Mouse (Mus musculus): ENCODE results near the gene Agap2. TPM values are rescaled to one million over a fixed set of nuclear protein-coding genes. Genes with fewer than 3 reads are reported as not detected.

The Agap2 gene
- 315 TPM for polyA plus RNA-seq (2015; fragmentation: Illumina TruSeq; extraction: RNeasy Lipid Tissue Mini Kit (QIAGEN cat#74804); ENCODE audit: low read depth, low replicate concordance)

DNA sequence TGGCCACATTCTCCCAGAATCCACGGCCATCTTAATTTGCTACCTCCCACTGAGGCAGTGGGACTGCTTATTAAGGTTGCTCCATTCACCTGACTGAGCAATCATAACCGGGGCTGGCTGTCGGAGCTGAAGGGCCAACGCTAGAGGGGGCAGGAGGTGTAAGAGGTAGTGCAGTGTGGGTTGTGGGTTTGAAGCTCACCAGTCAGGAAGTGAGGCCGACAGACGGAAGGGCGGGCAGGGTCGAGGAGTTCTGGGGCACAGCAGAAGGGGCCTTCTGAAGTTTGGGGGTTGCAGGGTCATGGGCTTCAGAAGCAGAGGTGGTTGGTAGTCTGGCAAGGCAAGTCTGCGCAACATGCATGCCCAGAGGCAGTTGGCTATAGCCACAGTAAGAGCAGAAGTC lies at the start of gene Agap2:
Agap2 (plus strand) TSS at position 205 of the 400 bp plus-strand sequence.

DNA sequence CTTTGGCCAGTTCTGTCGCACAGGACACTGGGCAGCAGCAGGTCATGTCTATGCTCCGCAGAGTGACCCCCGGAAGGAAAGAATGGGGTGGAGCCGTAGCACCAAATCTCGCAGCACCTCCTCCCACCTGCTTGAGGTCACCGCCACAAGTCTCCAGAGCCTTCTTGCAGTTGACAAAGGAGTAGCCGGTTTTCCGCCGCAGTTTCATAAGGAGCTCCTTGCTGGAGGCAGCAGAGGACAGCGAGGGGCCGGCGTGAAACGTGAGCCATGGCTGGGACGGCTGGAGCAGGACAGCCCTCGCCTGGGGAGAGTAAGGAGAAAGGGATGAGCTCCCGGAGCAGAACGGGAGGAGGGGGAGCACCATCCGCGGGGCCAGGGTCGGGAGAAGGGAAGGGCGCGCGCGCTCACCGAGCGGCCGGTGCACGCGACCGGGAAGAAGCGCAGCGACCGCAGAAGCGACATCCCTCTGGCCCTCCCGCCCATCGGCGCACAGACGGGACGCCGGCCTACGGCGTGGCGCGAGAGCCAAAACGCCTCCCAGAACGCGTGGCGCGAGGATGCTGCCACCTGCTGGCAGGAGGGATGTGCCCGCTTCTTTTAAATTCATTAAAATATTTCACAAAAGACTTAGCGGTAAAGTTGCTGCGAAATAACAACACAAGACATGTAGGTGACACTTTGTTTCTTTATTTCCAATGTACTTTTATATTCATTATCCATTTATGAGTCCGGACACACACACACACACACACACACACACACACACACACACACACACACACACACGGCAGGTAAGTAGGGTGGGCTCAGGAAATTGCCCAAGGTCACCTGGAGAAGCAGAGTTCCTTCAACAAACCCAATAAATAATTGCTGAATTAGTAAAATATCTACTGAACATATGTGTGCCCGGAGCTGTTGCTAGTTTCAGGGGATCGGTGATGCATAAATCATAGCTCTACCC lies 44.5 kb upstream of the Agap2 start, which contains the start of gene Tsfm:
Tsfm (minus strand) TSS at position 505 of the 961 bp plus-strand sequence.

DNA sequence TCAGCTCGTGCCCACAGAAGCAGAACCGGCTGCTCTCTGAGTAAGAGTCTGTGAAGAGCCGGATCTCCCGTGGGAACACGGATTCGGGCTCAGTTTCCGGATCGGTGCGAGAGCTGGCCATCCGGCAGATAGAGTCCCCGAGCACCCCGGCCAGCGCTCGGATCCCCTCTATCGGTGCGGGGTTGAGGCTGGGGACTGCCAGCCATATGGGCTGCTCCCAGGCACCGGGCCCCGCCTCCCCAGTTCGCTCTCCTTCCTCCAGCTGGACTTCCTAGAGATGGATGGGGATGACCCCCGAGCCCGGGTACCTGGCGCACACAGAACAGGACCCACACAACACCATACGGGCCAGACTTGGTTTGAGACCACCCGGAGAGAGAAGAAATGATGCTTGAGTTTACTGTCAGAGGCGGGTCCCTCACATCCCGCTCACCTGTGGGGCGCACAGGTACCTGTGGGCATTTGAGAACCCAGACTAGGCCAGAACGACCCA lies 33.8 kb upstream of the Agap2 start, which contains the start of the genes Mettl1 and Eef1akmt3:
Mettl1 (plus strand) TSS at position 141 of the 493 bp plus-strand sequence.
Eef1akmt3 (minus strand) TSS at position 240 of the 493 bp plus-strand sequence.

DNA sequence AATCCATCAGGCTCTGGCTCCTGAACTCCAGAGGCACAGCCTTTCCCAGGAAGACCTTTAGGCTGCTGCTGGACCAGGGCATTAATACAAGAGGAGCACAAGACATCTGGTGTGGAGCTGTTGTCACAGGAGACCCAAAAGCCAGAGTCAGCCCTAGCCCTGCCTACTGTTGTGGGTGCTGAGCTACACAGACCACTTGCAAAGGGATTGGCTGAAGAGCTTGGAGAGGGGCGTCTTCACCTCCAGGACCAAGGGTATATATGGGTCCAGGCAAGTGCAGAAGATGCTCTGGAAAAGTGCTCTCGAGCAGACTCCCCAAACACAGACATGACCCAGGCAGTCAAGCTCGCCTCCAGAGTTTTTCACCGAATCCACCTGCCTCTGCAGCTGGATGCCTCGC lies 27.1 kb upstream of the Agap2 start, which contains the start of gene Cyp27b1:
Cyp27b1 (plus strand) TSS at position 297 of the 400 bp plus-strand sequence.

DNA sequence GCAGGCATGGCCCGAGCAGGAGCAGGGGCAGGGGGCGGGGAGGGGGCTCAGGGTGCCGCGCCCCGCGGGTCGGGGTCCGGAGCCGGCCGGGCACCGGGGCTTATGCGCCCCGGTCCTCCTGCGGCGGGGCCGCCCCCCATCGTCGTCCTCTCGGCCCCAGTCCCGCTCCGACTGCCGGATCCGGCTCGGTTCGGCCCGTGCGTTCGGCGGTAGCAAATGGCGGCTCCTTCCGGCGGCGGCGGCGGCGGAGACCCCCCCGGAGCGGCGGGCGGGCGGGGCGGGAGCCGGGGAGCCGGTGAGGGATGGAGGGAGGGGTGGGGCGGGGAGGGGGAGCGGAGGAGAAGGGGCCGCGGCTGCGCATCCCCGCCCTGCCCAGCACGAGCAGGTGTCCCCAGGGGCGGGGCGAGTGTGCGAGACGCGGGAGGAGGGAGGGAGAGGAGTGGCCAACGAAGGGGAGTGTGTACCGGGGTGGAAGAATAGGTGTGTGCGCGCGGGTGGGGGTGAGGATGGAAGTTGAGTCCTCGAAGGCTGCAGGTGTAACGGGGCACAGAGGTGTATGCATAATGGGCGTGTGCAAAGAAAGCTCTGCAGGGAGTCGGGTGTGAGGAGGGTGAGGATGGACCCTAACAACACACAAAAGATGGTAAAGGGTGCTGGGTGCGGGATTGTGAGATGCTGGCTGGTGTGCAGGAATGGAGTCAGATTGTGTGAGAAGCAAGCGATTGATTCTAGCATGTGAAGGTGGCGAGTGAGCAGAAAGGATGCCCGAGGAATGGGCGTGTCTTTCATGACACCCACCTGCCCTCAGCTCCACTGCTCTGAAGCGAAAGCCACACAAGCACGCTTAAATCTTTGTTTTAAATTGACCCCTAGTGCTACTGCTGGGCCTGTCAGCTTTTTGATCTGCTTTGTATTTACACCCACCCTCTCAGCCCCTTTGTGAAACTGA lies 14.8 kb upstream of the Agap2 start, which contains the start of gene March9:
March9 (minus strand) TSS at position 217 of the 949 bp plus-strand sequence.

DNA sequence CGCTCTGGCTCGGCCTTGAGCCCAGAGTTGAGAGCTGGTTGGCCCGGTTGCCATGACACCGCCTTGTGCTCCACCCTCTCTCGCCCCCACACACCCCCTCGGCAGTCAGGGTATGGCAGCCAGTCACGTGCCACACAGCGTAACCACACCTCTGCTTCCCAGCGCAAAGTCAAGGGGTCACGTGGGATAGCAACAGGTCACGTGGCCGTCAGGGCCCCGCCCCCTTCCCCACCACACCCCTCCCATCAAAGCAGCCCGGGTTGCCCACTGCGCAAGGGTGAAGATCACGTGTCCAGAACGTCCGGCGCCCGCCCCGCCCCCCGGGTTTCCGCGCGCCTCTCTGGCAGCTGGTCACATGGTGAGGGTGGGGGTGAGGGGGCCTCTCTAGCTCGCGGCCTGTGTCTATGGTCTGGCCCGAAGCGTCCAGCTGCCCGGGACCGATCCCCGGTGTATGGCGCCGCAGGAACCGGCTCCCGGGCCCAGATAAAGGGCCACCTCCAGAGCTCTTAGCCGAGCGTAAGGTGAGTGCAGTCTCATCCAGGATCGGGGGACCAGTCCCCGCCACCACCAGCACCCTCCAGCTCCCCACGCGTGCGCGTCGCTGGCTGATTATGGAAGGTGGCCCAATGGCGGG lies 11.7 kb upstream of the Agap2 start, which contains the start of gene Cdk4:
Cdk4 (plus strand) TSS at position 296 of the 634 bp plus-strand sequence.

DNA sequence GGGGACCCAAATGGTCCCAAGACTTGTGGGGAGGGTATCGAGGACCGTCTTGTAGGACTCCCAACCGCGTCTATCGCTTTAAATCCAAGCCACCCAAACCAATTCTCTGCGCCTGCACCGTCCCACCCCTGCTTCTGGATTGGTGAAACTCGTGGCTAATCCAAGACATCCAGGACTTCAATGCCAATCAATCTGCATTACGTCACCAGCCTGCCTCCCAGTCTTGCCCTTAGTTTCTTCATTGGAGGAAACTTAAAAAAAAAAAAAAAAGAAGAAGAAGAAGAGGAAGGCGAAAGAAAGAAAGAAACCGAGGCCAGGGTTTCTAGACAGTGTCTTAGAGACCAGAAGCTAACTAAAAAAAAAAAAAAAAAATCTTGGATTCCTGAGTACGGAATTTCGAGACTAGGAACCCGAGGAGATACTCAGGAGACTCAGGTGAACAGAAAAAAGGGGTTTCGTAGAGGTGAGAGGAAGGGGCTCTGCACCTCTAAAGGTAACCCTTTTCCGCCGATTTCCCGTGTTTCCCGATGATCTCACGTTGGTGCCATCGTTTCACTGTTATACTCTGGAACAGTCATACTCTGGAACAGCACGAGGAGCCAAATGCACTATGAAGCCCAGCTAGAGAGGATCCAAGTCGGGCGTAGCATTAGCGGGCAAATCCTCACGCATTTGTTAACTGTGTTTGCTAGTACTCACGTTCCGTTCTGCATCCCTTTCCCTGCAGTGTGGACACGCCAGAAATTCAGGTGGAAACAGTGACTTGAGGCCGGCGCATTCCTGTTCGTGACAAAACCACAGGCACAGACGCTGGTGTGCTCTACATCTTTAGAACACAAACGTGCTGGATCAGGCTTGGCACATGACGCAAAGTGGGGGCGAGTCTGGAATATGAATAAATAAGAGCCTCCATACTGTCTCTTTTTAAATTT lies 4.6 kb upstream of the Agap2 start, which contains the start of gene Tspan31:
Tspan31 (minus strand) TSS at position 75 of the 932 bp plus-strand sequence.

DNA sequence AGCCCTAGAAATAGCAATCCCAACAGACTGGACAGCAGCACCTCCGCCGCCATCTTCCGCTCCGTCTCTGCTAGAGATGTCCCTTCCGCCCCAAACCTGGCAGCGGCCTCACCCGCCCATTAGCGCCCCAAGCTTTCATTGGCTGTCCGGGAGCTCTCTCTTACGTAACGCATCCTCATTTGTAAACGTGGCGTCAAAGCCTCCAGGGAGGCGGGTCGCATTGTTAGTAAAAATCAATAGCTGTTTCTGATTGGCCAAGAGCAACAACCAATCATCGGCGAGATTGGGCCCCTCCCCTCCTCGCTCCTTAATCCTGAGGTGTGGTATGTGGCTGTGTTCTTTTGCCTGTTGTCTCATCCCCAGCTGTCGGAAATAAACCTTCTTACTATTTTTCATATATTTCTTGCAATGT lies 46.0 kb downstream of the Agap2 start, which contains the start of gene Os9:
Os9 (minus strand) TSS at position 66 of the 412 bp plus-strand sequence.

Other genes with a start within 250 kb of the Agap2 start
- gene Atp23, start 173.9 kb upstream of the Agap2 start, polyA plus RNA-seq (2015; fragmentation: Illumina TruSeq; extraction: RNeasy Lipid Tissue Mini Kit (QIAGEN cat#74804); ENCODE audit: low read depth, low replicate concordance): 9.2 TPM
- gene Ctdsp2, start 96.6 kb upstream of the Agap2 start, polyA plus RNA-seq (2015; fragmentation: Illumina TruSeq; extraction: RNeasy Lipid Tissue Mini Kit (QIAGEN cat#74804); ENCODE audit: low read depth, low replicate concordance): 50.5 TPM
- 0.52 TPM for gene Avil, start 74.6 kb upstream of the Agap2 start, polyA plus RNA-seq (2015; fragmentation: Illumina TruSeq; extraction: RNeasy Lipid Tissue Mini Kit (QIAGEN cat#74804); ENCODE audit: low read depth, low replicate concordance)
- gene Tsfm, start 44.4 kb upstream of the Agap2 start, polyA plus RNA-seq (2015; fragmentation: Illumina TruSeq; extraction: RNeasy Lipid Tissue Mini Kit (QIAGEN cat#74804); ENCODE audit: low read depth, low replicate concordance): 28.8 TPM
- gene Mettl1, start 33.9 kb upstream of the Agap2 start, polyA plus RNA-seq (2015; fragmentation: Illumina TruSeq; extraction: RNeasy Lipid Tissue Mini Kit (QIAGEN cat#74804); ENCODE audit: low read depth, low replicate concordance): 12.4 TPM
- not detected for gene Eef1akmt3, start 33.8 kb upstream of the Agap2 start, polyA plus RNA-seq (2015; fragmentation: Illumina TruSeq; extraction: RNeasy Lipid Tissue Mini Kit (QIAGEN cat#74804); ENCODE audit: low read depth, low replicate concordance)
- gene Cyp27b1, start 27.0 kb upstream of the Agap2 start, polyA plus RNA-seq (2015; fragmentation: Illumina TruSeq; extraction: RNeasy Lipid Tissue Mini Kit (QIAGEN cat#74804); ENCODE audit: low read depth, low replicate concordance): 0.46 TPM
- gene March9, start 15.1 kb upstream of the Agap2 start, polyA plus RNA-seq (2015; fragmentation: Illumina TruSeq; extraction: RNeasy Lipid Tissue Mini Kit (QIAGEN cat#74804); ENCODE audit: low read depth, low replicate concordance): 12.9 TPM
- 117 TPM for gene Cdk4, start 11.8 kb upstream of the Agap2 start, polyA plus RNA-seq (2015; fragmentation: Illumina TruSeq; extraction: RNeasy Lipid Tissue Mini Kit (QIAGEN cat#74804); ENCODE audit: low read depth, low replicate concordance)
- 99.1 TPM for gene Tspan31, start 5.0 kb upstream of the Agap2 start, polyA plus RNA-seq (2015; fragmentation: Illumina TruSeq; extraction: RNeasy Lipid Tissue Mini Kit (QIAGEN cat#74804); ENCODE audit: low read depth, low replicate concordance)
- 108 TPM for gene Os9, start 45.8 kb downstream of the Agap2 start, polyA plus RNA-seq (2015; fragmentation: Illumina TruSeq; extraction: RNeasy Lipid Tissue Mini Kit (QIAGEN cat#74804); ENCODE audit: low read depth, low replicate concordance)
- 103 TPM for gene B4galnt1, start 89.9 kb downstream of the Agap2 start, polyA plus RNA-seq (2015; fragmentation: Illumina TruSeq; extraction: RNeasy Lipid Tissue Mini Kit (QIAGEN cat#74804); ENCODE audit: low read depth, low replicate concordance)
- 5.2 TPM for gene Slc26a10, start 105.4 kb downstream of the Agap2 start, polyA plus RNA-seq (2015; fragmentation: Illumina TruSeq; extraction: RNeasy Lipid Tissue Mini Kit (QIAGEN cat#74804); ENCODE audit: low read depth, low replicate concordance)
- 181 TPM for gene Arhgef25, start 114.8 kb downstream of the Agap2 start, polyA plus RNA-seq (2015; fragmentation: Illumina TruSeq; extraction: RNeasy Lipid Tissue Mini Kit (QIAGEN cat#74804); ENCODE audit: low read depth, low replicate concordance)
- gene Dtx3, start 120.4 kb downstream of the Agap2 start, polyA plus RNA-seq (2015; fragmentation: Illumina TruSeq; extraction: RNeasy Lipid Tissue Mini Kit (QIAGEN cat#74804); ENCODE audit: low read depth, low replicate concordance): 238 TPM
- 84.7 TPM for gene Pip4k2c, start 136.3 kb downstream of the Agap2 start, polyA plus RNA-seq (2015; fragmentation: Illumina TruSeq; extraction: RNeasy Lipid Tissue Mini Kit (QIAGEN cat#74804); ENCODE audit: low read depth, low replicate concordance)
- gene Kif5a, start 188.1 kb downstream of the Agap2 start, polyA plus RNA-seq (2015; fragmentation: Illumina TruSeq; extraction: RNeasy Lipid Tissue Mini Kit (QIAGEN cat#74804); ENCODE audit: low read depth, low replicate concordance): 1,243 TPM
- gene Dctn2, start 191.1 kb downstream of the Agap2 start, polyA plus RNA-seq (2015; fragmentation: Illumina TruSeq; extraction: RNeasy Lipid Tissue Mini Kit (QIAGEN cat#74804); ENCODE audit: low read depth, low replicate concordance): 329 TPM
- 25.4 TPM for gene Mbd6, start 213.7 kb downstream of the Agap2 start, polyA plus RNA-seq (2015; fragmentation: Illumina TruSeq; extraction: RNeasy Lipid Tissue Mini Kit (QIAGEN cat#74804); ENCODE audit: low read depth, low replicate concordance)
- gene Mars, start 236.5 kb downstream of the Agap2 start, polyA plus RNA-seq (2015; fragmentation: Illumina TruSeq; extraction: RNeasy Lipid Tissue Mini Kit (QIAGEN cat#74804); ENCODE audit: low read depth, low replicate concordance): 67.4 TPM
- 1.1 TPM for gene Arhgap9, start 246.7 kb downstream of the Agap2 start, polyA plus RNA-seq (2015; fragmentation: Illumina TruSeq; extraction: RNeasy Lipid Tissue Mini Kit (QIAGEN cat#74804); ENCODE audit: low read depth, low replicate concordance)

Measured in brain, adult 10 weeks (tissue).